Mouse (Mus musculus) kidney, postnatal 0 days (tissue): ENCODE measurements around the gene Acad10. TPM values are rescaled to one million over a fixed set of nuclear protein-coding genes. Genes with fewer than 3 reads are reported as not detected.

Experiments used
- ATAC-seq: fragments of 200-750 bp; cut with Nextera tagmentation; replicated peaks from 2 replicates; pipeline ENCODE4 v1.8.0; 2017; ENCODE audit warnings: low read depth, moderate number of reproducible peaks, moderate TSS enrichment, moderate library complexity; ENCODE audit not compliant: low FRiP score
- DNase-seq: peaks from one replicate; pipeline ENCODE4 v3.0.0-alpha.2; 2016; ENCODE audit warnings: low spot score
- H3K27ac ChIP-seq: fragments of 300-500 bp; sonication (generic); 2 replicates; pipeline ENCODE4 v1.5.1; 2014; ENCODE audit warnings: mild to moderate bottlenecking
- H3K27me3 ChIP-seq: fragments of 300-500 bp; sonication (generic); 2 replicates; pipeline ENCODE4 v1.6.1; 2014; ENCODE audit warnings: low read length, mixed read lengths; ENCODE audit not compliant: insufficient read depth
- H3K36me3 ChIP-seq: fragments of 300-500 bp; sonication (generic); 2 replicates; pipeline ENCODE4 v1.6.1; 2014; ENCODE audit warnings: low read length, mixed read lengths; ENCODE audit not compliant: insufficient read depth
- H3K4me1 ChIP-seq: fragments of 300-500 bp; sonication (generic); replicated peaks from 2 replicates; pipeline ENCODE4 v1.6.1; 2014; ENCODE audit warnings: antibody characterized with exemption, low read length, mixed read lengths; ENCODE audit not compliant: insufficient read depth
- H3K4me2 ChIP-seq: fragments of 300-500 bp; sonication (generic); 2 replicates; pipeline ENCODE4 v1.6.1; 2014; ENCODE audit warnings: mild to moderate bottlenecking, low read length, moderate library complexity, mixed read lengths
- H3K4me3 ChIP-seq: fragments of 300-500 bp; sonication (generic); replicated peaks from 2 replicates; pipeline ENCODE4 v1.5.1; 2014; ENCODE audit warnings: low read depth, low read length
- H3K9ac ChIP-seq: fragments of 300-500 bp; sonication (generic); 2 replicates; pipeline ENCODE4 v1.6.1; 2014; ENCODE audit warnings: low read depth, low read length
- H3K9me3 ChIP-seq: fragments of 300-500 bp; sonication (generic); replicated peaks from 2 replicates; pipeline ENCODE4 v1.6.1; 2016; ENCODE audit warnings: low read length, inconsistent platforms, mixed read lengths
- CTCF ChIP-seq: IDR thresholded peaks from 2 replicates; pipeline ENCODE4 v1.5.1; 2016; ENCODE audit warnings: antibody characterized with exemption, low read depth, mild to moderate bottlenecking, moderate library complexity
- WGBS: fragments of 180-500 bp; shearing (Covaris S2); extraction: QIAGEN DNeasy Blood & Tissue Kit; methylation state at CpG from one replicate; pipeline ENCODE4 v1.1.7; 2014; 5-methylcytosine and 5-hydroxymethylcytosine counted together
- polyA plus RNA-seq: library from polyadenylated mRNA; unstranded; fragments of >200 nt; fragmentation: Nextera tagmentation; extraction: Ambion mirVana; gene quantifications from 2 replicates; pipeline ENCODE4 v1.2.1, GENCODE M21; 2015

Gene Acad10
- polyA plus RNA-seq, 1 experiment from 2014 or later = 7.6 TPM

- TF ChIP-seq CTCF = no peak
- no peaks in the 10 kb centered on the region for H3K27me3 ChIP-seq
- no peak overlapping the region for H3K9ac ChIP-seq
- H3K27ac ChIP-seq = no peak overlapping the region
- H3K4me2 ChIP-seq = no peak overlapping the region
- DNase-seq (no peak), ATAC-seq (no peak)
- H3K4me3 ChIP-seq = no peak overlapping the region
- 85% methylated on average over 11 of the region's 11 CpGs for WGBS
- H3K4me1 ChIP-seq = no peaks in the 10 kb centered on the region
- H3K9me3 ChIP-seq = no peaks in the 10 kb centered on the region
- peaks cover 21% of the 10 kb centered on the region for H3K36me3 ChIP-seq
Measured at GRCm38 (mm10) chr5:121576927-121577488, 83.3 kb downstream of the Acad10 start.

- TF ChIP-seq CTCF = no peak
- Histone ChIP-seq H3K36me3 (peaks cover 23% of the 10 kb centered on the region), H3K4me1 (no peaks in the 10 kb centered on the region), H3K4me3 (no peak overlapping the region), H3K27ac (no peak overlapping the region), H3K9me3 (no peaks in the 10 kb centered on the region), H3K9ac (no peak overlapping the region), H3K27me3 (no peaks in the 10 kb centered on the region), H3K4me2 (no peak overlapping the region)
- ATAC-seq = no peak
- WGBS = 98% methylated on average over 11 of the region's 11 CpGs
- no peak for DNase-seq
Measured at GRCm38 (mm10) chr5:121575867-121576266, 84.4 kb downstream of the Acad10 start.

GRCm38 (mm10) chr5:121574145-121574544 lies 86.2 kb downstream of the Acad10 start:
- Histone ChIP-seq H3K4me2 (no peak overlapping the region), H3K9me3 (no peaks in the 10 kb centered on the region), H3K4me1 (no peaks in the 10 kb centered on the region), H3K4me3 (no peak overlapping the region), H3K27me3 (no peaks in the 10 kb centered on the region), H3K9ac (no peak overlapping the region), H3K36me3 (peaks cover 23% of the 10 kb centered on the region), H3K27ac (no peak overlapping the region)
- ATAC-seq (no peak), DNase-seq (no peak)
- no peak for TF ChIP-seq CTCF
- WGBS = 78% methylated on average over 13 of the region's 13 CpGs

Other genes with a start within 250 kb of the Acad10 start
- 32.7 and 36.8 TPM in 2 replicates for gene Tmem116, start 208.6 kb downstream of the Acad10 start, polyA plus RNA-seq
- gene Erp29, start 208.0 kb downstream of the Acad10 start, polyA plus RNA-seq = 190 and 195 TPM in 2 replicates
- 0.12 and 0.28 TPM in 2 replicates for gene Adam1b, start 157.1 kb downstream of the Acad10 start, polyA plus RNA-seq
- gene Adam1a, start 115.0 kb downstream of the Acad10 start, polyA plus RNA-seq = 0.72 and 1.0 TPM in 2 replicates
- gene Gm42878, start 115.0 kb downstream of the Acad10 start, polyA plus RNA-seq = 0.32 TPM in 1 of 2 replicates, not detected in the other
- 35.5 and 40.2 TPM in 2 replicates for gene Mapkapk5, start 114.6 kb downstream of the Acad10 start, polyA plus RNA-seq
- gene Aldh2, start 66.7 kb downstream of the Acad10 start, polyA plus RNA-seq = 203 and 226 TPM in 2 replicates
- gene Acad12, start 41.6 kb downstream of the Acad10 start, polyA plus RNA-seq = 3.8 and 5.0 TPM in 2 replicates
- 37.3 and 39.2 TPM in 2 replicates for gene Brap, start within 50 bp of the Acad10 start, polyA plus RNA-seq
- 53.7 and 68.5 TPM in 2 replicates for gene Atxn2, start 50.8 kb upstream of the Acad10 start, polyA plus RNA-seq
- gene Sh2b3, start 177.1 kb upstream of the Acad10 start, polyA plus RNA-seq = 19.4 and 21.0 TPM in 2 replicates
- 25.7 and 26.7 TPM in 2 replicates for gene Pheta1, start 188.5 kb upstream of the Acad10 start, polyA plus RNA-seq